Mouse (Mus musculus): ENCODE measurements at regions not wholly inside any gene's neighbourhood (a gene's known extent, or its start where the extent isn't known, plus 50 kb on each side); places are given as distances from the start of the nearest gene placed in this dataset.

- Histone ChIP-seq H3K9me3 (replicated peaks; ENCODE audit: insufficient read depth, low read length) (no peaks in the 10 kb centered on the region), H3K27me3 (ENCODE audit: control insufficient read depth in 1 of 2, insufficient read depth in 2 of 2, low read length in 2 of 2) (no peaks in the 10 kb centered on the region), H3K36me3 (ENCODE audit: control insufficient read depth in 1 of 2, insufficient read depth in 2 of 2, low read length in 2 of 2) (no peaks in the 10 kb centered on the region), H3K4me3 (ENCODE audit: control insufficient read depth in 1 of 2, insufficient read depth in 1 of 2, low read depth in 2 of 2, low read length in 2 of 2) (no peak overlapping the region), H3K9ac (ENCODE audit: control insufficient read depth, low read depth, low read length, poor library complexity, severe bottlenecking) (no peak overlapping the region), H3K27ac (ENCODE audit: control insufficient read depth, low read depth, low read length) (no peak overlapping the region), H3K79me2 (ENCODE audit: control insufficient read depth, insufficient read depth, low read length, poor library complexity) (no peaks in the 10 kb centered on the region), H3K4me1 (ENCODE audit: control insufficient read depth in 1 of 2, insufficient read depth in 2 of 2, low read length in 2 of 2) (no peaks in the 10 kb centered on the region)
- TF ChIP-seq SIN3A (IDR thresholded peaks at IDR 0.05; ENCODE audit: low read length) = no peak
- no peak for TF ChIP-seq MXI1 (IDR thresholded peaks at IDR 0.05; ENCODE audit: low read depth, low read length)
- no peak for DNase-seq (ENCODE audit: low read depth, low spot score)
These were observed 323.8 kb downstream of the Sox4 start for GRCm38 (mm10) chr13:28629431-28630331.

GRCm38 (mm10) chr13:28628751-28629150 is 324.8 kb downstream of the Sox4 start:
- H3K4me3 ChIP-seq (ENCODE audit: control insufficient read depth in 1 of 2, insufficient read depth in 1 of 2, low read depth in 2 of 2, low read length in 2 of 2) = no peak overlapping the region
- no peak for TF ChIP-seq KAT2A (conservative IDR thresholded peaks at IDR 0.05; ENCODE audit: low read depth, low read length)
- TF ChIP-seq E2F4 (IDR thresholded peaks at IDR 0.05; ENCODE audit: borderline replicate concordance, low read depth, low read length) = no peak
- no peak for TF ChIP-seq ZNF384 (IDR thresholded peaks at IDR 0.05; ENCODE audit: low read depth, low read length)
- no peak for TF ChIP-seq POLR2AphosphoS2 (IDR thresholded peaks at IDR 0.05; ENCODE audit: low read length)
- no peak for TF ChIP-seq CHD2 (IDR thresholded peaks at IDR 0.05; ENCODE audit: low read length)
- TF ChIP-seq GATA1 (IDR thresholded peaks at IDR 0.05; ENCODE audit: low read depth, low read length) = no peak
- no peak for TF ChIP-seq TBP (IDR thresholded peaks at IDR 0.05; ENCODE audit: low read depth, low read length)
- no peak for TF ChIP-seq BHLHE40 (IDR thresholded peaks at IDR 0.05; ENCODE audit: borderline replicate concordance, low read depth, low read length)
- H3K27me3 ChIP-seq (ENCODE audit: control insufficient read depth in 1 of 2, insufficient read depth in 2 of 2, low read length in 2 of 2) = no peaks in the 10 kb centered on the region
- no peaks in the 10 kb centered on the region for H3K9me3 ChIP-seq (replicated peaks; ENCODE audit: insufficient read depth, low read length)
- H3K27ac ChIP-seq (ENCODE audit: control insufficient read depth, low read depth, low read length) = no peak overlapping the region
- no peaks in the 10 kb centered on the region for H3K4me1 ChIP-seq (ENCODE audit: control insufficient read depth in 1 of 2, insufficient read depth in 2 of 2, low read length in 2 of 2)
- no peaks in the 10 kb centered on the region for H3K79me2 ChIP-seq (ENCODE audit: control insufficient read depth, insufficient read depth, low read length, poor library complexity)
- no peak overlapping the region for H3K9ac ChIP-seq (ENCODE audit: control insufficient read depth, low read depth, low read length, poor library complexity, severe bottlenecking)
- no peaks in the 10 kb centered on the region for H3K36me3 ChIP-seq (ENCODE audit: control insufficient read depth in 1 of 2, insufficient read depth in 2 of 2, low read length in 2 of 2)
- no peak for DNase-seq (ENCODE audit: low read depth, low spot score)

DNA sequence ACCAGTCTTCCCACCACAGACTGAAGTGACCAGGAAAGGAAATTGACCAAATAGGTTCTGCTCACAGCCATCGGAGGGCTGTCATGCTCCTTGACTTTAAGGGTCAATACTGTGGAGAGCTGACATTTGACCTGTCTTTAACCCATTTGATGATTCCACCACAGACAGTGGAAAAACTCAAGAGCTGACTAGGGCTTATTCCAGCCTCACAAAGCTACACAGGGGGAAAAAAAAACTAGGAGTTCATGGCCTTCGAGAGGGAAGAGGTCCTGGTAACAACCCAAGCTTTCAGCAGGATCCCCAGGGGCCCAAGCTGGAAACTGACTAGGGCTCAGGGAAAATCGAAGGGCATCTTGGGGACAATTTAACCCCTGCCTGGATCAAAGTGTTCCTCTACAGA is 334.6 kb downstream of the Sox4 start:
- H3K4me1 ChIP-seq (ENCODE audit: control insufficient read depth in 1 of 2, insufficient read depth in 2 of 2, low read length in 2 of 2) = no peaks in the 10 kb centered on the region
- no peak overlapping the region for H3K9ac ChIP-seq (ENCODE audit: control insufficient read depth, low read depth, low read length, poor library complexity, severe bottlenecking)
- TF ChIP-seq MAZ (IDR thresholded peaks at IDR 0.05; ENCODE audit: low read depth, low read length) (no peak), ZC3H11A (IDR thresholded peaks at IDR 0.05; ENCODE audit: low read depth, low read length) (no peak), SIN3A (IDR thresholded peaks at IDR 0.05; ENCODE audit: low read length) (no peak), HCFC1 (IDR thresholded peaks at IDR 0.05; ENCODE audit: low read depth, low read length) (no peak), POLR2AphosphoS5 (IDR thresholded peaks at IDR 0.05; ENCODE audit: borderline replicate concordance, low read depth, low read length) (no peak), MEF2A (IDR thresholded peaks at IDR 0.05; ENCODE audit: extremely low read depth, insufficient replicate concordance, low read depth, low read length, poor library complexity, severe bottlenecking) (no peak), UBTF (IDR thresholded peaks at IDR 0.05; ENCODE audit: borderline replicate concordance, insufficient read depth, low read depth, low read length) (no peak), SMC3 (IDR thresholded peaks at IDR 0.05; ENCODE audit: low read depth, low read length) (no peak), MYB (IDR thresholded peaks at IDR 0.05; ENCODE audit: low read depth, low read length) (no peak), MYC (IDR thresholded peaks at IDR 0.05; ENCODE audit: low read depth, low read length) (no peak), CHD2 (IDR thresholded peaks at IDR 0.05; ENCODE audit: low read length) (no peak), POLR2AphosphoS2 (IDR thresholded peaks at IDR 0.05; ENCODE audit: low read length) (no peak), RCOR1 (IDR thresholded peaks at IDR 0.05; ENCODE audit: low read depth, low read length) (no peak), USF2 (IDR thresholded peaks at IDR 0.05; ENCODE audit: borderline replicate concordance in 1 of 2, insufficient read depth in 1 of 2, low read depth in 1 of 2, low read length in 2 of 2) (no peak), NELFE (IDR thresholded peaks at IDR 0.05; ENCODE audit: low read depth, low read length) (no peak), BHLHE40 (IDR thresholded peaks at IDR 0.05; ENCODE audit: borderline replicate concordance, low read depth, low read length) (no peak)
- no peak overlapping the region for H3K4me3 ChIP-seq (ENCODE audit: control insufficient read depth in 1 of 2, insufficient read depth in 1 of 2, low read depth in 2 of 2, low read length in 2 of 2)
- no peaks in the 10 kb centered on the region for H3K36me3 ChIP-seq (ENCODE audit: control insufficient read depth in 1 of 2, insufficient read depth in 2 of 2, low read length in 2 of 2)
- no peaks in the 10 kb centered on the region for H3K27me3 ChIP-seq (ENCODE audit: control insufficient read depth in 1 of 2, insufficient read depth in 2 of 2, low read length in 2 of 2)
- no peak for DNase-seq (ENCODE audit: low read depth, low spot score)
- H3K9me3 ChIP-seq (replicated peaks; ENCODE audit: insufficient read depth, low read length) = no peaks in the 10 kb centered on the region
- no peaks in the 10 kb centered on the region for H3K79me2 ChIP-seq (ENCODE audit: control insufficient read depth, insufficient read depth, low read length, poor library complexity)
- no peak overlapping the region for H3K27ac ChIP-seq (ENCODE audit: control insufficient read depth, low read depth, low read length)

Data from MEL (cell line).